Mouse (Mus musculus) midbrain, embryonic 11.5 days (tissue): ENCODE measurements around the gene Acat3. TPM values are rescaled to one million over a fixed set of nuclear protein-coding genes. Genes with fewer than 3 reads are reported as not detected.
"Not testable (repeated sequence)": the region's sequence is repeated elsewhere in the genome, so short reads cannot be mapped to it uniquely, and the experiment has no call there.

Source experiments
- ATAC-seq: fragments of 200-750 bp; cut with Nextera tagmentation; 2 replicates; pipeline ENCODE4 v1.8.0; 2017; ENCODE audit warnings: moderate TSS enrichment, moderate library complexity; ENCODE audit not compliant: low FRiP score
- DNase-seq: peaks from one replicate; pipeline ENCODE4 v3.0.0; 2015; ENCODE audit warnings: low spot score; ENCODE audit errors: missing footprints
- H3K27ac ChIP-seq: fragments of 300-500 bp; sonication (generic); 2 replicates; pipeline ENCODE4 v1.5.1; 2014; ENCODE audit warnings: low read depth, low read length
- H3K27me3 ChIP-seq: fragments of 300-500 bp; sonication (generic); 2 replicates; pipeline ENCODE4 v1.6.1; 2014; ENCODE audit warnings: mild to moderate bottlenecking, low read length, moderate library complexity, mixed read lengths; ENCODE audit not compliant: control insufficient read depth, insufficient read depth
- H3K36me3 ChIP-seq: fragments of 300-500 bp; sonication (generic); 2 replicates; pipeline ENCODE4 v1.6.1; 2014; ENCODE audit warnings: mild to moderate bottlenecking, low read length, moderate library complexity, mixed read lengths; ENCODE audit not compliant: control insufficient read depth, insufficient read depth
- H3K4me1 ChIP-seq: fragments of 300-500 bp; sonication (generic); 2 replicates; pipeline ENCODE4 v1.6.1; 2014; ENCODE audit warnings: low read length; ENCODE audit not compliant: control insufficient read depth, insufficient read depth
- H3K4me2 ChIP-seq: fragments of 300-500 bp; sonication (generic); 2 replicates; pipeline ENCODE4 v1.6.1; 2014; ENCODE audit warnings: mild to moderate bottlenecking, moderate library complexity
- H3K4me3 ChIP-seq: fragments of 300-500 bp; sonication (generic); 2 replicates; pipeline ENCODE4 v1.5.1; 2014; ENCODE audit warnings: low read depth, low read length
- H3K9ac ChIP-seq: fragments of 300-500 bp; sonication (generic); 2 replicates; pipeline ENCODE4 v1.6.1; 2014; ENCODE audit warnings: low read length
- H3K9me3 ChIP-seq: fragments of 300-500 bp; sonication (generic); 2 replicates; pipeline ENCODE4 v1.6.1; 2016; ENCODE audit warnings: low read length; ENCODE audit not compliant: control insufficient read depth
- WGBS: fragments of 180-500 bp; shearing (Covaris S2); extraction: QIAGEN DNeasy Blood & Tissue Kit; methylation state at CpG from one replicate; pipeline ENCODE4 v1.1.7; 2014; 5-methylcytosine and 5-hydroxymethylcytosine counted together
- polyA plus RNA-seq: library from polyadenylated mRNA; unstranded; fragments of >200 nt; fragmentation: Nextera tagmentation; extraction: Ambion mirVana; gene quantifications from 2 replicates; pipeline ENCODE4 v1.2.1, GENCODE M21; 2014

The Acat3 gene
- polyA plus RNA-seq, 1 experiment from 2014 or later: 0.93 TPM

- Histone ChIP-seq H3K9ac (no peak overlapping the region), H3K4me1 (peaks cover 7% of the 10 kb centered on the region), H3K4me2 (no peak overlapping the region), H3K27ac (no peak overlapping the region), H3K9me3 (no peaks in the 10 kb centered on the region), H3K36me3 (peaks cover 6% of the 10 kb centered on the region), H3K27me3 (no peaks in the 10 kb centered on the region), H3K4me3 (no peak overlapping the region)
- ATAC-seq (no peak), DNase-seq (no peak)
- WGBS: 95% methylated on average over 8 of the region's 8 CpGs
Observed at GRCm38 (mm10) chr17:12956664-12957063, 16.3 kb upstream of the Acat3 start.

GRCm38 (mm10) chr17:12949669-12950068, 9.3 kb upstream of the Acat3 start:
- no peak overlapping the region for H3K4me2 ChIP-seq
- WGBS: 96% methylated on average over 5 of the region's 5 CpGs
- H3K27me3 ChIP-seq: no peaks in the 10 kb centered on the region
- H3K4me1 ChIP-seq: no peaks in the 10 kb centered on the region
- no peak overlapping the region for H3K4me3 ChIP-seq
- DNase-seq (no peak), ATAC-seq (no peak)
- H3K36me3 ChIP-seq: peaks cover 24% of the 10 kb centered on the region
- no peak overlapping the region for H3K27ac ChIP-seq
- no peak overlapping the region for H3K9ac ChIP-seq
- no peaks in the 10 kb centered on the region for H3K9me3 ChIP-seq

- DNase-seq (peak; percentile 31), ATAC-seq (no peak)
- Histone ChIP-seq H3K9ac (no peak overlapping the region), H3K9me3 (no peaks in the 10 kb centered on the region), H3K36me3 (peaks cover 16% of the 10 kb centered on the region), H3K4me2 (no peak overlapping the region), H3K27ac (no peak overlapping the region), H3K4me1 (peaks cover 4% of the 10 kb centered on the region; the same call in 1 of the 2 replicates), H3K27me3 (no peaks in the 10 kb centered on the region), H3K4me3 (no peak overlapping the region)
- 86% methylated on average over 6 of the region's 6 CpGs for WGBS
Observed at GRCm38 (mm10) chr17:12942459-12943162, 2.2 kb upstream of the Acat3 start.

GRCm38 (mm10) chr17:12941543-12942260, 1.3 kb upstream of the Acat3 start:
- Histone ChIP-seq H3K27me3 (no peaks in the 10 kb centered on the region), H3K9me3 (no peaks in the 10 kb centered on the region), H3K9ac (no peak overlapping the region), H3K4me1 (peaks cover 4% of the 10 kb centered on the region; the same call in 1 of the 2 replicates), H3K27ac (no peak overlapping the region), H3K36me3 (peaks cover 16% of the 10 kb centered on the region), H3K4me2 (no peak overlapping the region), H3K4me3 (no peak overlapping the region)
- WGBS: 76% methylated on average over 8 of the region's 8 CpGs
- no peak for ATAC-seq
- DNase-seq: peak; percentile 59

- not testable (repeated sequence) for H3K27me3 ChIP-seq, DNase-seq, H3K4me1 ChIP-seq, H3K36me3 ChIP-seq, H3K27ac ChIP-seq, H3K9me3 ChIP-seq, H3K9ac ChIP-seq
- Histone ChIP-seq H3K4me2 (peak overlapping the region; percentile 25), H3K4me3 (peak overlapping the region; percentile 0; the same call in 1 of the 2 replicates)
- WGBS: 41% methylated on average over 2 of the region's 12 CpGs
- peak; percentile 47 for ATAC-seq
Observed at GRCm38 (mm10) chr17:12939377-12940148, 837 bp downstream of the Acat3 start.

- no peak overlapping the region for H3K27ac ChIP-seq
- peak; percentile 53; the same call in 1 of the 2 replicates for ATAC-seq
Observed at GRCm38 (mm10) chr17:12938077-12938476, 2.3 kb downstream of the Acat3 start.

GRCm38 (mm10) chr17:12937412-12937970, 2.9 kb downstream of the Acat3 start:
- Histone ChIP-seq H3K4me1 (peaks cover 4% of the 10 kb centered on the region; the same call in 1 of the 2 replicates), H3K9me3 (no peaks in the 10 kb centered on the region), H3K9ac (no peak overlapping the region), H3K27me3 (no peaks in the 10 kb centered on the region), H3K36me3 (peaks cover 2% of the 10 kb centered on the region; the same call in 1 of the 2 replicates), H3K4me3 (no peak overlapping the region), H3K4me2 (no peak overlapping the region), H3K27ac (no peak overlapping the region)
- ATAC-seq (0 out of 2 replicates have a peak, but pooled peaks have one; percentile 40), DNase-seq (peak; percentile 45)
- 89% methylated on average over 2 of the region's 2 CpGs for WGBS

More at GRCm38 (mm10) chr17:12938077-12938476, 2.3 kb downstream of the Acat3 start:
- peak; percentile 79 for DNase-seq
- WGBS: 33% methylated on average over 2 of the region's 2 CpGs
- Histone ChIP-seq H3K27me3 (no peaks in the 10 kb centered on the region), H3K4me1 (peaks cover 4% of the 10 kb centered on the region; the same call in 1 of the 2 replicates), H3K9ac (no peak overlapping the region), H3K36me3 (peaks cover 7% of the 10 kb centered on the region; the same call in 1 of the 2 replicates), H3K4me3 (no peak overlapping the region), H3K9me3 (no peaks in the 10 kb centered on the region), H3K4me2 (no peak overlapping the region)

- H3K27me3 ChIP-seq: no peaks in the 10 kb centered on the region
- no peak overlapping the region for H3K9ac ChIP-seq
- H3K36me3 ChIP-seq: no peaks in the 10 kb centered on the region
- no peak overlapping the region for H3K27ac ChIP-seq
- H3K9me3 ChIP-seq: no peaks in the 10 kb centered on the region
- H3K4me2 ChIP-seq: no peak overlapping the region
- H3K4me3 ChIP-seq: no peak overlapping the region
- H3K4me1 ChIP-seq: peaks cover 4% of the 10 kb centered on the region; the same call in 1 of the 2 replicates
- ATAC-seq: no peak
- DNase-seq: no peak
- WGBS: 65% methylated on average over 4 of the region's 4 CpGs
Observed at GRCm38 (mm10) chr17:12935719-12936118, 4.7 kb downstream of the Acat3 start.
